Mouse (Mus musculus): ENCODE measurements around the gene Trpm7. TPM values are rescaled to one million over a fixed set of nuclear protein-coding genes. Genes with fewer than 3 reads are reported as not detected.
A peak's percentile ranks its signal among the peaks of the same experiment; 100 is the strongest.

Gene Trpm7
- total RNA-seq, 2 experiments from 2014 or later: 24.8 to 29.0 TPM

- intact Hi-C loops (cut with DNase I): loop anchor here (5.0 kb wide), 2 partner anchors 48 to 202 kb away; no protein-coding TSS in a partner anchor
- peak; percentile 46 for TF ChIP-seq CTCF (IDR thresholded peaks at IDR 0.05)
- H3K4me3 ChIP-seq: no peak overlapping the region
- DNase-seq: no peak
- no peak overlapping the region for H3K27ac ChIP-seq
Observed at GRCm38 (mm10) chr2:126795708-126796107, 80.3 kb downstream of the Trpm7 start.

GRCm38 (mm10) chr2:126792611-126793010 is 83.4 kb downstream of the Trpm7 start:
- no peak for TF ChIP-seq CTCF (IDR thresholded peaks at IDR 0.05)
- intact Hi-C loops (cut with DNase I): loop anchor here (5.0 kb wide), 1 partner anchor 35 kb away; no protein-coding TSS in a partner anchor
- no peak overlapping the region for H3K27ac ChIP-seq
- no peak for DNase-seq
- no peak overlapping the region for H3K4me3 ChIP-seq

- no peak for DNase-seq
Observed at GRCm38 (mm10) chr2:126787721-126788342, 88.2 kb downstream of the Trpm7 start.

GRCm38 (mm10) chr2:126783370-126783769 is 92.7 kb downstream of the Trpm7 start, which contains the start of gene Usp50:
Gene Usp50, minus strand, starts transcription at chr2:126783470.
- intact Hi-C loops (cut with DNase I): loop anchor here (5.0 kb wide), 2 partner anchors 186 to 224 kb away; partner anchors contain the start of gene Ap4e1
- H3K4me3 ChIP-seq: no peak within 1 kb of the TSS
- no peak within 1 kb of the TSS for H3K27ac ChIP-seq
- no peak for DNase-seq
- TF ChIP-seq CTCF (IDR thresholded peaks at IDR 0.05): no peak

More at GRCm38 (mm10) chr2:126787721-126788342, 88.2 kb downstream of the Trpm7 start:
- intact Hi-C loops (cut with DNase I): no loop called here
- TF ChIP-seq CTCF (IDR thresholded peaks at IDR 0.05): no peak
- Histone ChIP-seq H3K27ac (no peak overlapping the region), H3K4me3 (no peak overlapping the region)

GRCm38 (mm10) chr2:126782433-126782832 is 93.6 kb downstream of the Trpm7 start:
- TF ChIP-seq CTCF (IDR thresholded peaks at IDR 0.05): peak; percentile 69
- H3K27ac ChIP-seq: no peak overlapping the region
- no peak overlapping the region for H3K4me3 ChIP-seq
- intact Hi-C loops (cut with DNase I): loop anchor here (5.0 kb wide), 2 partner anchors 185 to 225 kb away; partner anchors contain the start of gene Ap4e1
- DNase-seq: peak; percentile 81

GRCm38 (mm10) chr2:126781478-126781877 is 94.6 kb downstream of the Trpm7 start:
- no peak overlapping the region for H3K27ac ChIP-seq
- TF ChIP-seq CTCF (IDR thresholded peaks at IDR 0.05): no peak
- DNase-seq: no peak
- no peak overlapping the region for H3K4me3 ChIP-seq
- intact Hi-C loops (cut with DNase I): loop anchor here (5.0 kb wide), 2 partner anchors 184 to 226 kb away; partner anchors contain the start of gene Ap4e1

- intact Hi-C loops (cut with DNase I): loop anchor here (5.0 kb wide), 2 partner anchors 183 to 227 kb away; partner anchors contain the start of gene Ap4e1
- no peak overlapping the region for H3K27ac ChIP-seq
- no peak for TF ChIP-seq CTCF (IDR thresholded peaks at IDR 0.05)
- H3K4me3 ChIP-seq: no peak overlapping the region
- no peak for DNase-seq
Observed at GRCm38 (mm10) chr2:126780286-126780685, 95.7 kb downstream of the Trpm7 start.

GRCm38 (mm10) chr2:126778806-126779205 is 97.2 kb downstream of the Trpm7 start:
- Histone ChIP-seq H3K27ac (no peak overlapping the region), H3K4me3 (no peak overlapping the region)
- no peak for DNase-seq
- intact Hi-C loops (cut with DNase I): no loop called here
- TF ChIP-seq CTCF (IDR thresholded peaks at IDR 0.05): no peak

- DNase-seq: no peak
- intact Hi-C loops (cut with DNase I): no loop called here
- no peak overlapping the region for H3K4me3 ChIP-seq
- H3K27ac ChIP-seq: no peak overlapping the region
- TF ChIP-seq CTCF (IDR thresholded peaks at IDR 0.05): no peak
Observed at GRCm38 (mm10) chr2:126776416-126776815, 99.6 kb downstream of the Trpm7 start.

GRCm38 (mm10) chr2:126775951-126776350 is 100.1 kb downstream of the Trpm7 start:
- Histone ChIP-seq H3K27ac (no peak overlapping the region), H3K4me3 (no peak overlapping the region)
- DNase-seq: no peak
- TF ChIP-seq CTCF (IDR thresholded peaks at IDR 0.05): no peak
- intact Hi-C loops (cut with DNase I): no loop called here

GRCm38 (mm10) chr2:126772217-126772616 is 103.8 kb downstream of the Trpm7 start:
- intact Hi-C loops (cut with DNase I): no loop called here
- TF ChIP-seq CTCF (IDR thresholded peaks at IDR 0.05): no peak
- no peak for DNase-seq
- Histone ChIP-seq H3K27ac (no peak overlapping the region), H3K4me3 (no peak overlapping the region)

- intact Hi-C loops (cut with DNase I): no loop called here
- no peak overlapping the region for H3K27ac ChIP-seq
- no peak for DNase-seq
- no peak for TF ChIP-seq CTCF (IDR thresholded peaks at IDR 0.05)
- H3K4me3 ChIP-seq: no peak overlapping the region
Observed at GRCm38 (mm10) chr2:126769431-126770181, 106.4 kb downstream of the Trpm7 start.

GRCm38 (mm10) chr2:126768194-126768593 is 107.8 kb downstream of the Trpm7 start:
- no peak overlapping the region for H3K4me3 ChIP-seq
- peak; percentile 41; the same call in 1 of the 2 replicates for TF ChIP-seq CTCF (IDR thresholded peaks at IDR 0.05)
- H3K27ac ChIP-seq: no peak overlapping the region
- intact Hi-C loops (cut with DNase I): no loop called here
- DNase-seq: no peak

Measured in gastrocnemius, adult 2 months (tissue).